Mouse (Mus musculus): ENCODE results near the gene Camta2. TPM values are rescaled to one million over a fixed set of nuclear protein-coding genes. Genes with fewer than 3 reads are reported as not detected.

Gene Camta2
- polyA plus RNA-seq, 1 experiment = 0.30 TPM

DNA sequence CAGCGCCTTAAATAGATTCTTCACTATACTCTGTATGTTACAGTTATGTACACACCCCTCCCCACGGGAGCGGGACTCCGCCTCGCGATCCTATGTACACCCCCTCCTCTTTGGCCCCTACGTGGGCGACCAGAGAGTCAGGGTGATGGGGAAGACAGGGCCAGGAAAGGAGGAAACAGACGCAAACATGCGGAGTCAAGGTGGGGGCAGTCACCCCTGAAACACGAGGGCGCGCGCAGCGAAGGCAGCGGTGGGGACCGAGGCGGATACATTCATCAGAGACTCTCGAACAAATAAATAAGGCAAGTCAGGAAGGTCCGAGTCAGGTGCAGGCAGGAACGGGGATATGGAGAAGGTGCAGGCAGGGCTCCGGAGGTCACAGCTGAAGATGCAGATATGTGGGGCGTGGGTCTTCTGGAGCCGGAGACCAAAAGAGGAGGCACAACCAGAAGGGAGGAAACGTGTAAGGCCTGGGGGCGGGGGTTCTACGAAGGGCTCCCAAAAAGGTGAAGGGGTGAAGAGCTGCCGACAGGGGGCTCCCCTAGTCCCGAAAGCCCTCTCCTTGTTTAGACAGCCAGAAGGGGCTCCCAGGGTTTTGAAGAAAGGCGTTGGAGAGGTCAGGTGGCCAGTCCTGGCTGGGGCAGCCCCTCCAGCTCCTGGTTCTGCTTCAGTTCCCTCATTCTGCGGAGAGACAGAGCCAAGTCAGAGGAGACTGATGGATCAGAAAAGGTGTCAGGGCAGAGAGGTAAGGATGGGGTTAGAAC lies 18.1 kb downstream of the Camta2 start:
- Histone ChIP-seq H3K36me3 (ENCODE audit: control insufficient read depth) (peaks cover 34% of the 10 kb centered on the region), H3K4me3 (replicated peaks) (peak overlapping the region; percentile 90), H3K27me3 (ENCODE audit: control insufficient read depth) (no peaks in the 10 kb centered on the region), H3K9me3 (ENCODE audit: control insufficient read depth, low read length) (no peaks in the 10 kb centered on the region), H3K4me1 (ENCODE audit: control insufficient read depth) (peaks cover 55% of the 10 kb centered on the region)
- no peak for TF ChIP-seq GATA1 (IDR thresholded peaks at IDR 0.05; ENCODE audit: low read length)
- no peak for TF ChIP-seq TAL1 (IDR thresholded peaks at IDR 0.05; ENCODE audit: low read length)

DNA sequence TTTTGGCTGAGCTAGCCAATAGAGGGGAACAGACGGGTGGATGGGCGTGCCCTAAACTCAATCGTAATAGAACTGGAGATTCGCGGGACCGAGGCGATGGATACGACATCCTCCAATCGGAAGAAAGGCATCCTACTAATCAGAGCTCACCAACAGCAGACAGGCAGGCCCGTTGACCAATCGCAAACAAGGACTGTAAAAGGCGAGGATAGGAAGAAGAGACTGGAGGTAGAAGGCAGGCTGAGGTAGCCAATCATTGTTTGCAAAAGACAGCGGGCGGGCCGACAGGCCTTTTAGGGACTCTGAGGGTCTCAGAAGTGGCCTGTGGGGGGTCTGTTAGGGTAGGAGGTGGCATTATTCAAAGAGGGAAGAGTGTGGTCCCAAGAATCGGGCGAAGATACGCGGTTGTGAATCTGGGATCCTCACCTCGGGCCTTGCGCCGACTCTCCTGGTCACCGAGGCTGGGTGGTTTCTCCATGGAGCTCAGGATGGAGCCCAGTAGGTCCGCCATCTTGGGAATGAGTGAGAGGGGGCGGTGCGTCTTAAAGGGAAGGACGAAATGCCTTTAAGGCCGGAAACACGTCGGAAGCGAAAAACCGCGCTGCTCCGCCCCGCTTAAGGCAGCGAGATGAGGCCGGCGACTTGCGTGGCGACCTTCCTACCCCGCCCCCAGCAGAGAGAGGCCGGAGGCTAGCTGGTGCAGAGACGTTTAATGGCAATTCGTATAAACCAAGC lies 19.0 kb downstream of the Camta2 start, which contains the start of gene Spag7:
Gene Spag7, minus strand, starts transcription at position 646 of the 735 bp plus-strand sequence.
- peaks cover 55% of the 10 kb centered on the region for H3K4me1 ChIP-seq (ENCODE audit: control insufficient read depth)
- TF ChIP-seq TAL1 (IDR thresholded peaks at IDR 0.05; ENCODE audit: low read length) (no peak), GATA1 (IDR thresholded peaks at IDR 0.05; ENCODE audit: low read length) (no peak)
- H3K36me3 ChIP-seq (ENCODE audit: control insufficient read depth) = peaks cover 38% of the 10 kb centered on the region

DNA sequence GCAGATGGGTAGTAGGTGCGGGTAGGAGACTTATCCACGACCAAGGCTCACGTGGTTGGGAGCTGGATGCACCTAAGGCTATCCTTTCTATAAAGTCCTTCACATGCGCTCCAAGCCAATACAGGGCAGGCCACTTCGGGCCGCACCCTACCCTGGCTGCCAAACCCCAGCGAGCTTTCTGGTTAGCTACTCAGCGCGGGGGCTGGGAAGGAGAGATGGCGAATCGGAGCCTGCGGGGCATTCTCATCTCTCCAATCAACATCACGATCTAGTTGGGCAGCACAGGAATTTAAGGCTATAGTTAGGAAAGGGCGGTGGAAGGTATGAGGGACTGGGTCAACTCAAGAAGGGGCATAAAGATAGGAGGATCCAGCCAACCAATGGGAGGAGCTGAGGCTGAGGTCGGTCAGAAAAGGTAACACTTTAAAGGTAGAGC lies 19.6 kb downstream of the Camta2 start:
- H3K27me3 ChIP-seq (ENCODE audit: control insufficient read depth) = no peaks in the 10 kb centered on the region
- peaks cover 41% of the 10 kb centered on the region for H3K36me3 ChIP-seq (ENCODE audit: control insufficient read depth)
- TF ChIP-seq GATA1 (IDR thresholded peaks at IDR 0.05; ENCODE audit: low read length) (no peak), TAL1 (IDR thresholded peaks at IDR 0.05; ENCODE audit: low read length) (no peak)
- H3K4me1 ChIP-seq (ENCODE audit: control insufficient read depth) = peaks cover 55% of the 10 kb centered on the region
- H3K4me3 ChIP-seq (replicated peaks) = peak overlapping the region; percentile 90
- no peaks in the 10 kb centered on the region for H3K9me3 ChIP-seq (ENCODE audit: control insufficient read depth, low read length)

More for the DNA sequence above, 19.0 kb downstream of the Camta2 start, which contains the start of gene Spag7:
- Histone ChIP-seq H3K27me3 (ENCODE audit: control insufficient read depth) (no peaks in the 10 kb centered on the region), H3K4me3 (replicated peaks) (peak within 1 kb of the TSS; percentile 90), H3K9me3 (ENCODE audit: control insufficient read depth, low read length) (no peaks in the 10 kb centered on the region)

DNA sequence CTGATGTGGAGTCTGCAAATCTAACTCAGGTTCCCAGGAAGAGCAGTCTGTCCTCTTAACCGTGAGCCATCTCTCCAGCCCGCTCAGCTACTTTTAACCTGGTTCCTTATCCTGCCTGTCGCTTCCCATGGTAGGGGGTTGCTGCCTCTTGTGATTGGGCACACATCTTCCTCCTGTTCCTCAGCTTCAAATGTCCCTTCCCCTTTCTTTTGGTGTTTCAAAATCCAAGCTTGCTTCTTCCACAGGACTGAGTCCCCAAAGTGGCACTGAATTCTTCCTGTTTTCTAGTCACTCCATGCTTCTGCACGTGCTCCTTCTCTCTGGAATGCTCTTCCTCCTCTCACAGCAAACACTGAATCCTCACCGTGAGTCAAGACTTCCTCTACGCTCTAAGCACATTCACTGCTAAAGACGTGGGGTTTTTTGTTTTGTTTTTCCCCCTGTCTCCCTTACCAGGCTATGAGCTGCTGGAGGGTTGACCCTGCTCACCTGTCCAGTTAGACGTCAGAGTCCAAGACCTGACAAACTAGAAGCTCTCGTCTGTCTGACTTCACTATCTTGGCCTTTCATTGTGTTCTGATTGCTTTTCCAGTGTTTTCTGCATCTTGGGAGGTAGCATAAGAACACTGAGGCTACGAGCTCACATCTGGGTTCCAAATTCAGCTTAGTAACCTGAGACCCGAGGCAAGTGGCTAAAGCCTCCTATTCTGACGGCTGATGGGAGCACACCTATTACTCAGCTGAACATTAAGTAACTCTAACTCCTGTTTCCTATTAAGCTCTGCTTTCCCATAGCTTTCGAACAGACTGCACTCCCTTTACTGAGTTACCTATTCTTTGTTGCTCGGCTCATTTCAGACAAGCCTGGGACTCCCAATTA lies 20.4 kb downstream of the Camta2 start:
- Histone ChIP-seq H3K9me3 (ENCODE audit: control insufficient read depth, low read length) (no peaks in the 10 kb centered on the region), H3K27me3 (ENCODE audit: control insufficient read depth) (no peaks in the 10 kb centered on the region), H3K4me3 (replicated peaks) (peak overlapping the region; percentile 90), H3K36me3 (ENCODE audit: control insufficient read depth) (peaks cover 49% of the 10 kb centered on the region), H3K4me1 (ENCODE audit: control insufficient read depth) (peaks cover 55% of the 10 kb centered on the region)
- TF ChIP-seq GATA1 (IDR thresholded peaks at IDR 0.05; ENCODE audit: low read length) = no peak
- TF ChIP-seq TAL1 (IDR thresholded peaks at IDR 0.05; ENCODE audit: low read length) = no peak

DNA sequence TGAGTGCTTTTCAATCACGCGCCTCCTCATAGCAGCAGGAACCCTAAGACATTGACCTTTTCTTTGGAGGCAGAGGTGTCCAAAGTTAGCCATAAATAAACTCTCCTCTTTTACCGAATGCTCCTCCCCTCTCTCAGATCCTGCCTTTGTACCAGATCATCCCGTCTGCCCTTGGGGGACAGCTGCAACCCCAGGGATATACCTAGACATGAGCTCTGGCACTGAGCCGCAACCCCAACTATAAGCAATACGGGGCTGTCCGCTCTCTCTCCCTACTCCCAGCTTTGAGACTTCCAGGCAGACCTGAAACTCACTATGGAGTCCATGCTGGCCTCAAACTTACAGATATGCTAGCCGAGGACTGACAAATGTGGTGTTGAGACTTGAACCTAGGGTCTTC lies 21.2 kb downstream of the Camta2 start:
- peaks cover 55% of the 10 kb centered on the region for H3K36me3 ChIP-seq (ENCODE audit: control insufficient read depth)

DNA sequence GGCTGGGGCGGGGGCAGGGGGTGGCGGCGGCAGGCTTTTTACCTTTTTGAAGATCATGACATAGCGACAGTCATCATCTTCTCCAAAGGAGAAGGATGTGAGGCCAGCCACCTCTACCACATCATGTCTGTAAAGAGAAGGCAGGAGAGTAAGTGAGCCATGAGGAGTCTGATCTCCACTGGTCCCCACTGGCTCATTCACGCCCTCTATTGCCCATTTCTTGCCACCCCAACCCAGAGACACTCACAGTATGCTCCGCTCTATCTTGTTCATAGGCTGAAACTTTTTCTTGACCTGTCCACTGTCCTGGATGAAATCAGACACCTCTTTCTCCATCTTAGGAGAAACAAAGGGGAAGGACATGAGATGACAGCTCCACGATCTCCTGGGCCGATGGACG lies 23.2 kb downstream of the Camta2 start:
- H3K9me3 ChIP-seq (ENCODE audit: control insufficient read depth, low read length) = no peaks in the 10 kb centered on the region
- H3K4me1 ChIP-seq (ENCODE audit: control insufficient read depth) = peaks cover 34% of the 10 kb centered on the region
- no peaks in the 10 kb centered on the region for H3K27me3 ChIP-seq (ENCODE audit: control insufficient read depth)
- H3K36me3 ChIP-seq (ENCODE audit: control insufficient read depth) = peaks cover 67% of the 10 kb centered on the region
- no peak overlapping the region for H3K4me3 ChIP-seq (replicated peaks)
- no peak for TF ChIP-seq TAL1 (IDR thresholded peaks at IDR 0.05; ENCODE audit: low read length)
- TF ChIP-seq GATA1 (IDR thresholded peaks at IDR 0.05; ENCODE audit: low read length) = no peak

More for the DNA sequence above, 21.2 kb downstream of the Camta2 start:
- Histone ChIP-seq H3K4me3 (replicated peaks) (no peak overlapping the region), H3K27me3 (ENCODE audit: control insufficient read depth) (no peaks in the 10 kb centered on the region), H3K4me1 (ENCODE audit: control insufficient read depth) (peaks cover 50% of the 10 kb centered on the region), H3K9me3 (ENCODE audit: control insufficient read depth, low read length) (no peaks in the 10 kb centered on the region)
- TF ChIP-seq GATA1 (IDR thresholded peaks at IDR 0.05; ENCODE audit: low read length) = no peak
- no peak for TF ChIP-seq TAL1 (IDR thresholded peaks at IDR 0.05; ENCODE audit: low read length)

DNA sequence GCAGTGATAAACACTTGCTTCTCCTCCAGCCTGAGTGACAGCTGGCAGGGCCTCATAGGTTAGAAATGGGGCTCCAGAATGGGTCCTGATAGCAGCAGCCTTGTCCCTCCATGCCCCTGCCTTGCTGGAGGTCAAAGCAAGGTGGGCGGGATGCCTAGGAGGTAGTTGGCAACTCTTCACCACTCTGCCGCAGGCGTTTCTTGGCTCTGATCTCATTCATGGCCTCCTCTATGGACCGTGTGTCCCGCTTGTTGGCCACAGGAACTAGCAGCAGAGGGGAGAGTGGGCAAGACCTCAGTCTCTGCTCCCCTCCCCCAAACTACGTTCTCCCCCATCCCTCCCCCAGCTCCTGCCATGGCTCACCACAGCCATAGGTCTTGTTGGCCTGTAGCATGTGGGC lies 23.9 kb downstream of the Camta2 start:
- Histone ChIP-seq H3K9me3 (ENCODE audit: control insufficient read depth, low read length) (no peaks in the 10 kb centered on the region), H3K36me3 (ENCODE audit: control insufficient read depth) (peaks cover 67% of the 10 kb centered on the region), H3K4me1 (ENCODE audit: control insufficient read depth) (peaks cover 27% of the 10 kb centered on the region), H3K4me3 (replicated peaks) (no peak overlapping the region), H3K27me3 (ENCODE audit: control insufficient read depth) (no peaks in the 10 kb centered on the region)
- no peak for TF ChIP-seq TAL1 (IDR thresholded peaks at IDR 0.05; ENCODE audit: low read length)
- no peak for TF ChIP-seq GATA1 (IDR thresholded peaks at IDR 0.05; ENCODE audit: low read length)

DNA sequence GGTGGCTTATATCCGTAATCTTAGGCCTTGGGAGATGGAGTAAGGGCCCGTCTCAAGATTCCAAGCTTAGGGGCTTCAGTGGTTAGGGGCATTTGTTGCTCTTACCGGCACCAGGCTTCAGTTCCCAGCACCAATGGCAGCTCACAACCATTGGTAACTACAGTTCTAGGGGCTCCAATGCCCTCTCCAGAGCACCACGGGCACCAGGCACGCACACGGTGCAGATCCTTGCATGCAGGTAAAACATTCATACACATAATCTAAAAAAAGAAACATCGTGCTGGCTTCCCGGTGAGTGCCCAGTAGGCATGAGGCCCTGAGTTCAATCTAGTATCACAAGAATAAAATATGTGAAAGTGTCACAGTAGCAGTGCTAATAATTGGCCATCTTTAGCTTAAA lies 24.8 kb downstream of the Camta2 start:
- H3K27me3 ChIP-seq (ENCODE audit: control insufficient read depth) = no peaks in the 10 kb centered on the region
- H3K4me3 ChIP-seq (replicated peaks) = no peak overlapping the region
- peaks cover 67% of the 10 kb centered on the region for H3K36me3 ChIP-seq (ENCODE audit: control insufficient read depth)
- no peaks in the 10 kb centered on the region for H3K9me3 ChIP-seq (ENCODE audit: control insufficient read depth, low read length)
- TF ChIP-seq GATA1 (IDR thresholded peaks at IDR 0.05; ENCODE audit: low read length) (no peak), TAL1 (IDR thresholded peaks at IDR 0.05; ENCODE audit: low read length) (no peak)
- H3K4me1 ChIP-seq (ENCODE audit: control insufficient read depth) = peaks cover 23% of the 10 kb centered on the region

Data from erythroblast, embryonic 14.5 days (primary cell).